Mouse (Mus musculus): ENCODE results near the gene Rpl23. TPM values are rescaled to one million over a fixed set of nuclear protein-coding genes. Genes with fewer than 3 reads are reported as not detected.

Rpl23 gene
- total and polyA plus RNA-seq, 3 experiments = 921 to 2,072 TPM; not detected in 1

GRCm38 (mm10) chr11:97742157-97742556, 40.1 kb downstream of the Rpl23 start:
- Histone ChIP-seq H3K27ac (ENCODE audit: control insufficient read depth, low read depth, low read length) (no peak overlapping the region), H3K27me3 (ENCODE audit: control insufficient read depth in 1 of 2, insufficient read depth in 2 of 2, low read length in 2 of 2) (no peaks in the 10 kb centered on the region), H3K4me3 (ENCODE audit: control insufficient read depth in 1 of 2, insufficient read depth in 1 of 2, low read depth in 2 of 2, low read length in 2 of 2) (no peak overlapping the region), H3K9me3 (replicated peaks; ENCODE audit: insufficient read depth, low read length) (no peaks in the 10 kb centered on the region), H3K9ac (ENCODE audit: control insufficient read depth, low read depth, low read length, poor library complexity, severe bottlenecking) (no peak overlapping the region), H3K4me1 (ENCODE audit: control insufficient read depth in 1 of 2, insufficient read depth in 2 of 2, low read length in 2 of 2) (peaks cover 0 to 7% of the 10 kb centered on the region in 2 experiments; a peak in 1 of 4 replicates), H3K36me3 (ENCODE audit: control insufficient read depth in 1 of 2, insufficient read depth in 2 of 2, low read length in 2 of 2) (peaks cover 0 to 4% of the 10 kb centered on the region in 2 experiments; a peak in 1 of 4 replicates), H3K79me2 (ENCODE audit: control insufficient read depth, insufficient read depth, low read length, poor library complexity) (peaks cover 43% of the 10 kb centered on the region)
- TF ChIP-seq MAZ (IDR thresholded peaks at IDR 0.05; ENCODE audit: low read depth, low read length) = no peak
- TF ChIP-seq TBP (IDR thresholded peaks at IDR 0.05; ENCODE audit: low read depth, low read length) = no peak
- no peak for TF ChIP-seq POLR2A (IDR thresholded peaks at IDR 0.05; ENCODE audit: control insufficient read depth in 1 of 2, insufficient read depth in 1 of 2, low read depth in 1 of 2, low read length in 2 of 2, poor library complexity in 1 of 2)
- no peak for TF ChIP-seq ETS1 (IDR thresholded peaks at IDR 0.05; ENCODE audit: low read depth, low read length)
- TF ChIP-seq MXI1 (IDR thresholded peaks at IDR 0.05; ENCODE audit: low read depth, low read length) = no peak
- no peak for TF ChIP-seq RCOR1 (IDR thresholded peaks at IDR 0.05; ENCODE audit: low read depth, low read length)
- no peak for TF ChIP-seq ZKSCAN1 (IDR thresholded peaks at IDR 0.05; ENCODE audit: low read depth, low read length)
- TF ChIP-seq RAD21 (IDR thresholded peaks at IDR 0.05; ENCODE audit: low read depth, low read length) = no peak
- no peak for TF ChIP-seq ZMIZ1 (IDR thresholded peaks at IDR 0.05; ENCODE audit: low read depth, low read length)
- TF ChIP-seq MAFK (IDR thresholded peaks at IDR 0.05; ENCODE audit: borderline replicate concordance, low read depth, low read length) = no peak
- TF ChIP-seq UBTF (IDR thresholded peaks at IDR 0.05; ENCODE audit: borderline replicate concordance, insufficient read depth, low read depth, low read length) = no peak
- no peak for TF ChIP-seq NELFE (IDR thresholded peaks at IDR 0.05; ENCODE audit: low read depth, low read length)
- no peak for TF ChIP-seq SMC3 (IDR thresholded peaks at IDR 0.05; ENCODE audit: low read depth, low read length)
- TF ChIP-seq MYC (IDR thresholded peaks at IDR 0.05; ENCODE audit: low read depth, low read length) = no peak
- DNase-seq (ENCODE audit: low read depth, low spot score) = no peak

GRCm38 (mm10) chr11:97740190-97740589, 42.0 kb downstream of the Rpl23 start:
- Histone ChIP-seq H3K79me2 (ENCODE audit: control insufficient read depth, insufficient read depth, low read length, poor library complexity) (peaks cover 45% of the 10 kb centered on the region), H3K9me3 (replicated peaks; ENCODE audit: insufficient read depth, low read length) (no peaks in the 10 kb centered on the region), H3K27ac (ENCODE audit: control insufficient read depth, low read depth, low read length) (no peak overlapping the region), H3K36me3 (ENCODE audit: control insufficient read depth in 1 of 2, insufficient read depth in 2 of 2, low read length in 2 of 2) (0 out of 4 replicates have a peak, but pooled peaks cover 0 to 2% of the 10 kb centered on the region in 2 experiments), H3K27me3 (ENCODE audit: control insufficient read depth in 1 of 2, insufficient read depth in 2 of 2, low read length in 2 of 2) (no peaks in the 10 kb centered on the region), H3K4me3 (ENCODE audit: control insufficient read depth in 1 of 2, insufficient read depth in 1 of 2, low read depth in 2 of 2, low read length in 2 of 2) (no peak overlapping the region), H3K9ac (ENCODE audit: control insufficient read depth, low read depth, low read length, poor library complexity, severe bottlenecking) (no peak overlapping the region), H3K4me1 (ENCODE audit: control insufficient read depth in 1 of 2, insufficient read depth in 2 of 2, low read length in 2 of 2) (peaks cover 0 to 7% of the 10 kb centered on the region in 2 experiments; a peak in 1 of 4 replicates)
- TF ChIP-seq MAZ (IDR thresholded peaks at IDR 0.05; ENCODE audit: low read depth, low read length) (no peak), ZMIZ1 (IDR thresholded peaks at IDR 0.05; ENCODE audit: low read depth, low read length) (no peak)
- DNase-seq (ENCODE audit: low read depth, low spot score) = no peak

- no peak overlapping the region for H3K4me3 ChIP-seq (ENCODE audit: control insufficient read depth in 1 of 2, insufficient read depth in 1 of 2, low read depth in 2 of 2, low read length in 2 of 2)
- no peak overlapping the region for H3K27ac ChIP-seq (ENCODE audit: control insufficient read depth, low read depth, low read length)
- peaks cover 0 to 7% of the 10 kb centered on the region in 2 experiments; a peak in 1 of 4 replicates for H3K4me1 ChIP-seq (ENCODE audit: control insufficient read depth in 1 of 2, insufficient read depth in 2 of 2, low read length in 2 of 2)
- peaks cover 44% of the 10 kb centered on the region for H3K79me2 ChIP-seq (ENCODE audit: control insufficient read depth, insufficient read depth, low read length, poor library complexity)
- H3K9me3 ChIP-seq (replicated peaks; ENCODE audit: insufficient read depth, low read length) = no peaks in the 10 kb centered on the region
- TF ChIP-seq RAD21 (IDR thresholded peaks at IDR 0.05; ENCODE audit: low read depth, low read length) (peak; percentile 53), CTCF (IDR thresholded peaks at IDR 0.05 in 2 of 3, conservative IDR thresholded peaks at IDR 0.05 in 1 of 3; ENCODE audit: control insufficient read depth in 1 of 3, insufficient read depth in 1 of 3, low read depth in 2 of 3, low read length in 3 of 3, poor library complexity in 1 of 3, severe bottlenecking in 1 of 3) (peak; percentile 44 to 68 (median 55)), SMC3 (IDR thresholded peaks at IDR 0.05; ENCODE audit: low read depth, low read length) (peak; percentile 44), MXI1 (IDR thresholded peaks at IDR 0.05; ENCODE audit: low read depth, low read length) (no peak), E2F4 (IDR thresholded peaks at IDR 0.05; ENCODE audit: borderline replicate concordance, low read depth, low read length) (no peak)
- H3K9ac ChIP-seq (ENCODE audit: control insufficient read depth, low read depth, low read length, poor library complexity, severe bottlenecking) = no peak overlapping the region
- H3K36me3 ChIP-seq (ENCODE audit: control insufficient read depth in 1 of 2, insufficient read depth in 2 of 2, low read length in 2 of 2) = 0 out of 4 replicates have a peak, but pooled peaks cover 0 to 2% of the 10 kb centered on the region in 2 experiments
- H3K27me3 ChIP-seq (ENCODE audit: control insufficient read depth in 1 of 2, insufficient read depth in 2 of 2, low read length in 2 of 2) = no peaks in the 10 kb centered on the region
- DNase-seq (ENCODE audit: low read depth, low spot score) = peak; percentile 86
Observed at GRCm38 (mm10) chr11:97739155-97739554, 43.1 kb downstream of the Rpl23 start.

All from MEL (cell line).